Mouse (Mus musculus): ENCODE results near the gene Six5. TPM values are rescaled to one million over a fixed set of nuclear protein-coding genes. Genes with fewer than 3 reads are reported as not detected.
"Not testable (repeated sequence)": the region's sequence is repeated elsewhere in the genome, so short reads cannot be mapped to it uniquely, and the experiment has no call there.

The Six5 gene
- total RNA-seq (2021), result 10 to 100 TPM; 23.4 to 25.3 TPM
- long read RNA-seq, experiment 1, transcript Six5-201 (3 exons, 3,007 nt), result major isoform, 7 of 17 reads
- long read RNA-seq, experiment 1, partial matches to known transcripts, result 7 of 17 reads
- long read RNA-seq, experiment 1, other reads (novel, unspliced or antisense), result 3 of 17 reads
- long read RNA-seq, experiment 2, transcript Six5-201 (3 exons, 3,007 nt), result major isoform, 19 of 38 reads
- long read RNA-seq, experiment 2, partial matches to known transcripts, result 17 of 38 reads
- long read RNA-seq, experiment 2, other reads (novel, unspliced or antisense), result 2 of 38 reads

- DNase-seq (ENCODE audit: low spot score in 2 of 2), result no peak
These were observed at the start of gene Six5 for GRCm38 (mm10) chr7:19094471-19094825. Gene Six5, plus strand, starts transcription at chr7:19094594.

GRCm38 (mm10) chr7:19044616-19045015, 49.8 kb upstream of the Six5 start:
- no peak for DNase-seq (ENCODE audit: low spot score in 2 of 2)

GRCm38 (mm10) chr7:19046286-19047069, 47.9 kb upstream of the Six5 start:
- DNase-seq (ENCODE audit: low spot score in 2 of 2), result no peak

GRCm38 (mm10) chr7:19048006-19048527, 46.3 kb upstream of the Six5 start:
- no peak for DNase-seq (ENCODE audit: low spot score in 2 of 2)

GRCm38 (mm10) chr7:19049252-19049651, 45.1 kb upstream of the Six5 start:
- no peak for DNase-seq (ENCODE audit: low spot score in 2 of 2)

- DNase-seq (ENCODE audit: low spot score in 2 of 2), result no peak
These were observed 44.2 kb upstream of the Six5 start for GRCm38 (mm10) chr7:19050172-19050571.

- no peak for DNase-seq (ENCODE audit: low spot score in 2 of 2)
These were observed 43.2 kb upstream of the Six5 start for GRCm38 (mm10) chr7:19051161-19051560.

- no peak for DNase-seq (ENCODE audit: low spot score in 2 of 2)
These were observed 41.9 kb upstream of the Six5 start for GRCm38 (mm10) chr7:19052345-19053135.

- no peak for DNase-seq (ENCODE audit: low spot score in 2 of 2)
These were observed 41.3 kb upstream of the Six5 start for GRCm38 (mm10) chr7:19053136-19053532.

- no peak for DNase-seq (ENCODE audit: low spot score in 2 of 2)
These were observed 40.2 kb upstream of the Six5 start, which contains the start of gene Rsph6a for GRCm38 (mm10) chr7:19054047-19054776. Gene Rsph6a, plus strand, starts transcription at chr7:19054690.

- DNase-seq (ENCODE audit: low spot score in 2 of 2), result no peak
These were observed 39.7 kb upstream of the Six5 start for GRCm38 (mm10) chr7:19054777-19055076.

- no peak for DNase-seq (ENCODE audit: low spot score in 2 of 2)
These were observed 39.3 kb upstream of the Six5 start for GRCm38 (mm10) chr7:19055108-19055507.

- DNase-seq (ENCODE audit: low spot score in 2 of 2), result no peak
These were observed 37.0 kb upstream of the Six5 start for GRCm38 (mm10) chr7:19057405-19057804.

- no peak for DNase-seq (ENCODE audit: low spot score in 2 of 2)
These were observed 28.5 kb upstream of the Six5 start for GRCm38 (mm10) chr7:19065896-19066295.

- no peak for DNase-seq (ENCODE audit: low spot score in 2 of 2)
These were observed 27.3 kb upstream of the Six5 start for GRCm38 (mm10) chr7:19067063-19067462.

GRCm38 (mm10) chr7:19067935-19068334, 26.5 kb upstream of the Six5 start:
- no peak for DNase-seq (ENCODE audit: low spot score in 2 of 2)

GRCm38 (mm10) chr7:19068707-19069106, 25.7 kb upstream of the Six5 start:
- no peak for DNase-seq (ENCODE audit: low spot score in 2 of 2)

GRCm38 (mm10) chr7:19069500-19069899, 24.9 kb upstream of the Six5 start:
- no peak for DNase-seq (ENCODE audit: low spot score in 2 of 2)

GRCm38 (mm10) chr7:19071024-19071423, 23.4 kb upstream of the Six5 start:
- not testable (repeated sequence) for DNase-seq (ENCODE audit: low spot score in 2 of 2)

GRCm38 (mm10) chr7:19073504-19073903, 20.9 kb upstream of the Six5 start:
- no peak for DNase-seq (ENCODE audit: low spot score in 2 of 2)

- DNase-seq (ENCODE audit: low spot score in 2 of 2), result no peak
These were observed 19.9 kb upstream of the Six5 start for GRCm38 (mm10) chr7:19074494-19074893.
